Mouse (Mus musculus) midbrain, embryonic 11.5 days (tissue): Measurements from ENCODE around the gene Hist1h2be. TPM values are rescaled to one million over a fixed set of nuclear protein-coding genes. Genes with fewer than 3 reads are reported as not detected.
A peak's percentile ranks its signal among the peaks of the same experiment; 100 is the strongest.
"Not testable (repeated sequence)": the region's sequence is repeated elsewhere in the genome, so short reads cannot be mapped to it uniquely, and the experiment has no call there.

Experiments used
- ATAC-seq: fragments of 200-750 bp; cut with Nextera tagmentation; 2 replicates; pipeline ENCODE4 v1.8.0; 2017; ENCODE audit warnings: moderate TSS enrichment, moderate library complexity; ENCODE audit not compliant: low FRiP score
- DNase-seq: peaks from one replicate; pipeline ENCODE4 v3.0.0; 2015; ENCODE audit warnings: low spot score; ENCODE audit errors: missing footprints
- H3K27ac ChIP-seq: fragments of 300-500 bp; sonication (generic); 2 replicates; pipeline ENCODE4 v1.5.1; 2014; ENCODE audit warnings: low read depth, low read length
- H3K27me3 ChIP-seq: fragments of 300-500 bp; sonication (generic); 2 replicates; pipeline ENCODE4 v1.6.1; 2014; ENCODE audit warnings: mild to moderate bottlenecking, low read length, moderate library complexity, mixed read lengths; ENCODE audit not compliant: control insufficient read depth, insufficient read depth
- H3K36me3 ChIP-seq: fragments of 300-500 bp; sonication (generic); 2 replicates; pipeline ENCODE4 v1.6.1; 2014; ENCODE audit warnings: mild to moderate bottlenecking, low read length, moderate library complexity, mixed read lengths; ENCODE audit not compliant: control insufficient read depth, insufficient read depth
- H3K4me1 ChIP-seq: fragments of 300-500 bp; sonication (generic); 2 replicates; pipeline ENCODE4 v1.6.1; 2014; ENCODE audit warnings: low read length; ENCODE audit not compliant: control insufficient read depth, insufficient read depth
- H3K4me2 ChIP-seq: fragments of 300-500 bp; sonication (generic); 2 replicates; pipeline ENCODE4 v1.6.1; 2014; ENCODE audit warnings: mild to moderate bottlenecking, moderate library complexity
- H3K4me3 ChIP-seq: fragments of 300-500 bp; sonication (generic); 2 replicates; pipeline ENCODE4 v1.5.1; 2014; ENCODE audit warnings: low read depth, low read length
- H3K9ac ChIP-seq: fragments of 300-500 bp; sonication (generic); 2 replicates; pipeline ENCODE4 v1.6.1; 2014; ENCODE audit warnings: low read length
- H3K9me3 ChIP-seq: fragments of 300-500 bp; sonication (generic); 2 replicates; pipeline ENCODE4 v1.6.1; 2016; ENCODE audit warnings: low read length; ENCODE audit not compliant: control insufficient read depth
- WGBS: fragments of 180-500 bp; shearing (Covaris S2); extraction: QIAGEN DNeasy Blood & Tissue Kit; methylation state at CpG from one replicate; pipeline ENCODE4 v1.1.7; 2014; 5-methylcytosine and 5-hydroxymethylcytosine counted together
- polyA plus RNA-seq: library from polyadenylated mRNA; unstranded; fragments of >200 nt; fragmentation: Nextera tagmentation; extraction: Ambion mirVana; gene quantifications from 2 replicates; pipeline ENCODE4 v1.2.1, GENCODE M21; 2014

The Hist1h2be gene
- polyA plus RNA-seq, 1 experiment from 2014 or later, result 1.7 TPM

DNA sequence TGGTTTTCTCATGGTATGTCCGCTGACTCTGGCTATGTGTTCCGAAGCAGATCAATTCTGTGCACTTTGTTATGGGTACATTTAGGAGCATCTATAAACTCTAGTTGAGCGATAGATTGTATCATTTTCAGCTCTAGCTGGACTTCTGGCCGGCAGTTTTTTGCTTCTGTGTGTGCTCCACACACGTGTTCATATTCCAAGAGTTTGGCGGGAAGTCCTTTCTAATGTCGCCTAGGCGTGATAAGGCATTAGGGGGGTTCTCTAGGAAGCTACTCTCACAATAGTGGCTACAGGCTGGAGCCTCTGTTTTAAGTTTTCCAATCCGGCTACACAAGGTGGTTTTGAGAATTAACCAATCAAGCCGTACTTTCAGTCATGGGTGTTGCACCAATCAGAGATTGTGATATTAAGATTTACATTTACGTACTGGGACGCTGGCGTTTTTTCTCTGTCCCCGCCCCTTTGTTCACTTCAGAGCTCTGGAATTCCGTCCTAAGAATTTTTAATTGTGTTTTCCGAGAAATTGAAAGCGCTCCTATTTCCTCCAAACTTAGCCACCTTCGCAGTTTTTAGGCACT, 65.0 kb downstream of the Hist1h2be start:
- H3K36me3 ChIP-seq, result no peaks in the 10 kb centered on the region
- WGBS, result under 1% methylated on average over 18 of the region's 18 CpGs
- H3K4me2 ChIP-seq, result peak overlapping the region; percentile 93
- no peaks in the 10 kb centered on the region for H3K27me3 ChIP-seq
- peak overlapping the region; percentile 89 for H3K9ac ChIP-seq
- peak overlapping the region; percentile 57 for H3K4me3 ChIP-seq
- peak overlapping the region; percentile 98 for H3K27ac ChIP-seq
- ATAC-seq (peak; percentile 78), DNase-seq (peak; percentile 98)
- H3K4me1 ChIP-seq, result peaks cover 9% of the 10 kb centered on the region
- no peaks in the 10 kb centered on the region for H3K9me3 ChIP-seq

DNA sequence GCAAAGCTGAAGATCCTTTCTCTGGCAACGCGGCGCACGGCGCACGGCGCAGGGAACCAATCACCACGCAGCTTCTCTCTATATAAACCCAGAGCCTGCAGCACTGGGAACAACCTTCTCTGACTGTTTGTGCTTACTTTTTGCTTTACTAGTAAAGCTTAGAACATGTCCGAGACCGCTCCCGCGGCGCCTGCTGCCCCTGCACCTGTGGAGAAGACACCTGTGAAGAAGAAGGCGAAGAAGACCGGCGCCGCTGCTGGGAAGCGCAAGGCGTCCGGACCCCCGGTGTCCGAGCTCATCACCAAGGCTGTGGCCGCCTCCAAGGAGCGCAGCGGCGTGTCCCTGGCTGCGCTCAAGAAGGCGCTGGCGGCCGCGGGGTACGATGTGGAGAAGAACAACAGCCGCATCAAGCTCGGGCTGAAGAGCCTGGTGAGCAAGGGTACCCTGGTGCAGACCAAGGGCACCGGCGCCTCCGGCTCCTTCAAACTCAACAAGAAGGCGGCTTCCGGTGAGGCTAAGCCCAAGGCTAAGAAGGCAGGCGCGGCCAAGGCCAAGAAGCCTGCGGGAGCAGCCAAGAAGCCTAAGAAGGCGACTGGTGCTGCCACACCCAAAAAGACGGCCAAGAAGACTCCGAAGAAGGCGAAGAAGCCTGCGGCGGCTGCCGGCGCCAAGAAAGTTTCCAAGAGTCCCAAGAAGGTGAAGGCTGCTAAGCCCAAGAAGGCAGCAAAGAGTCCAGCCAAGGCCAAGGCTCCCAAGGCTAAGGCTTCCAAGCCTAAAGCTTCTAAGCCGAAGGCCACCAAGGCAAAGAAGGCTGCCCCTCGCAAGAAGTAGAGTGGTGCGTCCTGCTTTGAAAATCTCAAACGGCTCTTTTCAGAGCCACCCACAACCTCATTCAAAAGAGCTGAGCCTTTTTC, 65.7 kb downstream of the Hist1h2be start:
- Histone ChIP-seq H3K27me3 (no peaks in the 10 kb centered on the region), H3K4me2 (peak overlapping the region; percentile 93), H3K9me3 (no peaks in the 10 kb centered on the region), H3K27ac (peak overlapping the region; percentile 98), H3K36me3 (no peaks in the 10 kb centered on the region), H3K4me3 (peak overlapping the region; percentile 57), H3K4me1 (peaks cover 9% of the 10 kb centered on the region), H3K9ac (peak overlapping the region; percentile 89)
- under 1% methylated on average over 49 of the region's 54 CpGs for WGBS
- ATAC-seq, result peak; percentile 87
- peak; percentile 98 for DNase-seq

DNA sequence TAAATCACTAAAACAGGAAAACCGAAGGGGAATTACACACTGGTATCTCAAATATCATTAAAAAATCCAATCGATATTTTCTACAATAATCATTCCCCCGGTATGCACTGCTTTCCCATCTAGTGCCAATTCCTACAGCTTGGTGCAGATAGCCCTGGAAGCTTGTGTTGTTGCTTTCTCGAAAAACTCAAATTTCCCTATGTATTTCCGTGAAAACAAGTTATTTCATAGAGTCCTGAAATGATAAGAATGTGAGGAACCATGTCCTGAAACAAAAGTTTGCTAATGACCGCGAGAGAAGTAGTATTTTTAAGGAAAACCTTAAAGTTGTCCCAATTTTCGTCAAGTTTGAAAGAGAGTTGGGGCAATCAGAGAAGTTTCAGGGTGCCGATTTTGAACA, 66.5 kb downstream of the Hist1h2be start:
- Histone ChIP-seq H3K4me2 (peak overlapping the region; percentile 93), H3K27ac (peak overlapping the region; percentile 98), H3K4me3 (peak overlapping the region; percentile 57; the same call in 1 of the 2 replicates), H3K9me3 (no peaks in the 10 kb centered on the region), H3K36me3 (no peaks in the 10 kb centered on the region), H3K27me3 (no peaks in the 10 kb centered on the region), H3K4me1 (peaks cover 9% of the 10 kb centered on the region), H3K9ac (peak overlapping the region; percentile 89)
- ATAC-seq, result no peak
- DNase-seq, result peak; percentile 93
- WGBS, result 27% methylated on average over 9 of the region's 9 CpGs

DNA sequence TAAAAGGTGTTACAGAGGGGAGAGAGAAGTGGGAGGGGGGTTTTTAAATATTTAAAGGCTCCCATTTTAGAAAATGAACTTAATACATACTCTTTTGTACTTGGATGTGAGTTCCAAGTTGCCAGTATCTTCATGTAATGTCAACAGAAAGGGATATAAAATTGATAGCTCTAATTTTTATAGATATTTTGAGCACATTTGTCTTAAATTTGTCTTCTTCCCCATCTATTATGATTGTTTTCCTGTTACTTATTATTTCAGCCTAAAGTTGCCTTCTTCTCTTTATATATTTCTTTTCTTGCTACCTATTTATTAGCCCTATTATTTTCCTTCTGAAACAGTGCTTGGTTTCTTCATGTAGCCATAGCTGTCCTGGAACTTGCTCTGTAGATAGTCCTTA, 68.0 kb downstream of the Hist1h2be start, which contains the start of gene Hist1h1d:
Gene Hist1h1d, plus strand, starts transcription at position 301 of the 400 bp plus-strand sequence.
- Histone ChIP-seq H3K9me3 (no peaks in the 10 kb centered on the region), H3K36me3 (no peaks in the 10 kb centered on the region), H3K9ac (peak within 1 kb of the TSS; percentile 89; the same call in 1 of the 2 replicates), H3K4me3 (no peak within 1 kb of the TSS), H3K27me3 (no peaks in the 10 kb centered on the region), H3K27ac (peak within 1 kb of the TSS; percentile 98), H3K4me2 (peak within 1 kb of the TSS; percentile 93; the same call in 1 of the 2 replicates), H3K4me1 (peaks cover 9% of the 10 kb centered on the region)
- DNase-seq (no peak), ATAC-seq (no peak)

DNA sequence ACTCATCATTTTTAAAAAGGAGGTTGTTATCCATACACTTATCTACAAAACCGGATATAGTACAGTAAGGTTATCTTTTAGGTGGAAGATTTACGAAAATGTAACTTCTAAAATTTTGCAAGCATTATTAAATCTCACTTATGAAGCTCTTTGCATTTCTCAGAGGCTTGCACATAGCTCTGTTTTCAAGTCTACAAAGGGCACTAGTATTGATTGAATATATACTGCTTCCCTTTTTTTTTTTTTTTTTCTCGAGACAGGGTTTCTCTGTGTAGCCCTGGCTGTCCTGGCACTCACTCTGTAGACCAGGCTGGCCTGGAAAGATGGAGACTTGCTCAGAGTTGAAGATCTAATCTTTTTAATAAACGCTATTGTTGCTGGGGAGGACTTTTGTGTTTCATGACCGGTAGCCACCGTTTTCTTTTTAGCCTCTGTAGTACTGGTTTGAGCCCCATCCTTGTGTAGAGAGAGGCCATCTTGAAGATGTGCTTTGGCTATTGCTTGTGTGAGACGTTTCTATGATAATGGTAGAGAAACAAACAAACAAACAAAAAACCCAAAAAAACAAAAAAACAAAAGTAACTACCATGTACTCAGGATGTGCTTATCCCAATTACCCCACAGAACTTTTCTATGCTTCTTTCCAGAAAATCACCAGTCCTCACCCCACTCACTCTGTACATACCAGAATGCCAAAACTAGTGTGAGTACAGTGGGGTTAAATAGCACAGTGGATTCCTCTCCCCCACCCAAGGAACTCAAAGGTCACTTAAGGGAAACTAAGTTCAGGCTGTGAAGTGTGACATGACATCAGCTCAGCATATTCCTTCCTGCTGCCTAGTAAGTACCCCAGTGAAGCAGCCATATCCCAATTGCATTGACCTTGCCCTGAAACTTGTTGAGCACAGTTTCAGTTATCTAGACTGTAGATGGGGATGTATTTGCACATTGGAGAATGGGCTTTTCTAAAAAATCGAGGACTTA, 68.7 kb downstream of the Hist1h2be start:
- Histone ChIP-seq H3K36me3 (no peaks in the 10 kb centered on the region), H3K4me1 (peaks cover 9% of the 10 kb centered on the region), H3K9ac (peak overlapping the region; percentile 47; the same call in 1 of the 2 replicates), H3K27me3 (no peaks in the 10 kb centered on the region), H3K27ac (peak overlapping the region; percentile 90), H3K4me2 (peak overlapping the region; percentile 51), H3K9me3 (no peaks in the 10 kb centered on the region), H3K4me3 (0 out of 2 replicates have a peak overlapping the region, but pooled peaks have one; percentile 32)
- ATAC-seq (no peak), DNase-seq (peak; percentile 91)
- 56% methylated on average over 8 of the region's 8 CpGs for WGBS

DNA sequence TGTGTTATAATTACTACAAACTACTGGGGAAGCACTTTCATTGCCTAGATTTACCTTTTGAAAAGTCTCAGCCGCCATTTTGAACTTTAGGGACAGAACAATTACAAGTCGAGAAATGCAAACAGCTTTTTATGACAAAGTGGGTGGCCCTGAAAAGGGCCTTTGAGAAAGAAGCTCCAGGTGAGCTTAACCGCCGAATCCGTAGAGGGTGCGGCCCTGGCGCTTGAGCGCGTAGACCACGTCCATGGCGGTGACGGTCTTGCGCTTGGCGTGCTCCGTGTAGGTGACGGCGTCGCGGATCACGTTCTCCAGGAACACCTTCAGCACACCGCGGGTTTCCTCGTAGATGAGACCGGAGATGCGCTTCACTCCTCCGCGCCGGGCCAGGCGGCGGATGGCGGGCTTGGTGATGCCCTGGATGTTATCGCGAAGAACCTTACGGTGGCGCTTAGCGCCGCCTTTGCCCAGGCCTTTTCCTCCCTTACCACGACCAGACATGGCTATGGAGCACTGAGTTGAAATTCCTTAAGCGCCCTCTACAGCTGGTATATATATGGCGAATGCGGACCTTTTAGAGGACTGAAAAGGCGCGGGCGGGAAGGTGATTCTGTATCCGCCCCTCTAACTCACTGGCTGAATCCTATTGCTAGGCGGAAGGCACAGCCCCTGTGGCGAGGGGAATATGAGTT, 69.6 kb downstream of the Hist1h2be start, which contains the start of gene Hist1h4f:
Gene Hist1h4f, minus strand, starts transcription at position 503 of the 689 bp plus-strand sequence.
- ATAC-seq (peak; percentile 80), DNase-seq (peak; percentile 100)
- H3K9me3 ChIP-seq, H3K36me3 ChIP-seq, H3K27me3 ChIP-seq, H3K4me1 ChIP-seq: not testable (repeated sequence)
- H3K4me2 ChIP-seq, result peak within 1 kb of the TSS; percentile 51
- H3K9ac ChIP-seq, result peak within 1 kb of the TSS; percentile 69
- H3K27ac ChIP-seq, result peak within 1 kb of the TSS; percentile 90
- H3K4me3 ChIP-seq, result peak within 1 kb of the TSS; percentile 32
- under 1% methylated on average over 46 of the region's 47 CpGs for WGBS

DNA sequence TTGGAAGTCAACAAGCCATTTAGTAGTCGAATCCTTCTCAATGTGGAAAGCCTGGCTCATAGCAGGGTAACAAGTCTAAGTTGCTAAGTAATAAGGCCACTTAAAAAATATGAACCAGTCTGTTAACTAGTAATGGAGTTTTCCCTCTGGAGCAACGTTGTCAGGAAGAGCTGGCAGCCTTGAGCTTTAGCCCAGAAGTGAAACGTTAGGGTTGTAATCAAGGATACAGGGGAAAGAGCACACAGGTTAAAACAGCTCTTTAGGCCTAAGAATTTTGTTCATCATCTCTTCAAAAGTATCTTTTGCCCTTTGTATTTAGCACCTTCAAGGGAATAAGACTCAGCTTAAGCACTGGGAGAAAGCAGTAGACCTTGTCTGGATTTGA, 70.2 kb downstream of the Hist1h2be start:
- peak; percentile 95 for DNase-seq
- Histone ChIP-seq H3K4me3 (peak overlapping the region; percentile 32), H3K27me3 (no peaks in the 10 kb centered on the region), H3K27ac (peak overlapping the region; percentile 90), H3K36me3 (no peaks in the 10 kb centered on the region), H3K9me3 (no peaks in the 10 kb centered on the region), H3K9ac (peak overlapping the region; percentile 69), H3K4me1 (peaks cover 10% of the 10 kb centered on the region), H3K4me2 (peak overlapping the region; percentile 51)
- no peak for ATAC-seq
- 10% methylated on average over 3 of the region's 3 CpGs for WGBS

DNA sequence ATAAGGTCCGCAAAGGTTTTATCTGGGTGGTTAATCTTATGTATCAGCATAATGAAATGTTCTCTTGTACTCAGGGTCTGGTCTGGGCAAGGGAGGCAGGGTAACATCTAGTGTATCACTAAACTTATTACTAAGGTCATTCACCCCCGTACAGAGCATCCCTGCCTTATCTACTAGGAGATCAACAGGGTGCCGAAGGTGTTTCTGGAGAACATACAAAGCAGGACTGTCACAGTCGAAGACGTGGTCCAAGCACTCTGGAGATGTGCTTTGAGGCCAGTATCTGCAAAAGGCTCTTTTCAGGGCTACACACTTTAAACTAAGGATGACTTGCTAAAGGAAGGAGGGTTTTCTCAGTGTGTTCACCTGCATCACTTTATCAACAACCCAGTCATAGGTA, 74.2 kb downstream of the Hist1h2be start:
- Histone ChIP-seq H3K27me3 (no peaks in the 10 kb centered on the region), H3K4me1 (peaks cover 2% of the 10 kb centered on the region; the same call in 1 of the 2 replicates), H3K4me2 (no peak overlapping the region), H3K27ac (no peak overlapping the region), H3K36me3 (no peaks in the 10 kb centered on the region), H3K4me3 (no peak overlapping the region), H3K9me3 (no peaks in the 10 kb centered on the region), H3K9ac (no peak overlapping the region)
- WGBS, result 87% methylated on average over 5 of the region's 5 CpGs
- no peak for DNase-seq
- no peak for ATAC-seq
